Mouse (Mus musculus) frontal cortex, postnatal 14 days (tissue): ENCODE results near the gene Ambn.
"Not testable (repeated sequence)": the region's sequence is repeated elsewhere in the genome, so short reads cannot be mapped to it uniquely, and the experiment has no call there.

Source experiments
- DNase-seq, 2 experiments: peaks; one replicate each; pipeline ENCODE4 v3.0.0; 2022; ENCODE audit warnings: low spot score in 2 of 2

The Ambn gene

DNA sequence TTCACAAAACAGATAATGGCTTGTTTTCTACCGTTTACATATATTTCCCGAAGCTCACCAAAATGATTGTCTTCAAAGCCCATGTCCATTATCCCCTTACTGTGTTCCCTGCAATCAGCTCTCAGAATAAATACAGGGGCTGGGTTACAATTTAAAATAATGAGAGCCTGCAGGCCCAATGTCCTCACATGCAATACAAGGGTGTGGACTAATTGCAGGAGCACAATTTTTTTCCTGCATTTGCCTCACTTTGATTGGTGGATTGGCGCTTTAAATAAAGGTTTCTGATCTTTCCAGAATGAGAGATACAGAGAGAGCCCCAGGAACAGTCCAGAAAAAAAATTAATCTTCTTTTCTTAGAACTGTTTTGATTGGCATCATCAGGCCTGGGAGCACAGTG, at the start of gene Ambn:
Gene Ambn, plus strand, starts transcription at position 301 of the 400 bp plus-strand sequence.
- DNase-seq: no peak

DNA sequence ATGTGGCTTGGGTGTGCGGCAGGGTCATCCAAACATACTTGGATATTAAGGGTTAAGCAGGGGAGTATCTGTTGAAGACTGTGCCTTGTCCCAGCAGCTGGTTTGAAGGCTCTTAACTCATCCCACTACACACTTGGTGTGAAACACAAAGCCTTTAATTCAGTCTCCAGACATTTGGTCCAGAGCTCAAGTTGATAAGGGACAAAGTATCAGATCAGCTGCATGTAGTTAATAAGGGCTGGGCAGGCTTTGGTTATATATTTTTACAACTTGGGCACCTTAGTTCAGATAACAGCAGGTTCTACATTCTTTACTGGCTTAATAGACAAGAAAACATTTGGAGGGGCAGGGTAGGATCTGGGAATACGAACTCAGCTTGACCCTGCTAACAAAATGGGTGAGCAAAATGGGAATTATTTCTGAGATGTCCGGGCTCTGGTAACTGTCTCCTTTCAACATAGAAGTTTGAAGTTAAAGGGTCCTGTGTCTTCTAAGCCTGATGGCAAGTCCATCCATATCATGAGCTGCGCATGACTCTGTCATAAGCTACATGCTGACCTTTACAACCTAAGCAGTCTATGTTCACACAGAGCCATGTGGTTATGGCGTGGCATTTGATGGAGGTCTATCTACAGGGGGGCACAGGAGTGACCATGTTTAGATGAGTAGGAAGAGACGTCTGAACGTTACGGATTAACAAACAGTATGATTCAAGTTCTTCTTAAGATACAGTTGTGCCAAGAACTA, 35.3 kb upstream of the Ambn start:
- no peak for DNase-seq

DNA sequence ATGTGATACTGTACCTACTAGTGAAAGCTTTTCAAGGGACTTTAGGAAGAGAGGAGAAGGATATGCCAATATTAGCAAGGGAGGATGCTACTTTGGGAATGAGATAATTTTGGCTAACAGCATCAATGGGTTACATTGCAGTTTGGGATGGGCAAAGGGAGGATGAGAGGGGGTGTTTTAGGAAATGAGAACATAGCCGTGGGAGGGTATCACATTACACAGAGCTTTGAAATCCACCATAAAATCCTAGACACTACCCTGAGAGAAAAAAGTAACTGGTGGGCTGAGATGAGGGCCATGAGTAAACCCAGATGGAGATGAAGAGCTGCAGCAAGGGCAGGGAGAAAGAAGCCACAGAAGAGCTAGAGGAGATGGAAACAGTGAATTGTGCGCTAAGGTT, 30.9 kb upstream of the Ambn start:
- not testable (repeated sequence) for DNase-seq

GRCm38 (mm10) chr5:88426753-88427152, 29.0 kb upstream of the Ambn start:
- no peak for DNase-seq

DNA sequence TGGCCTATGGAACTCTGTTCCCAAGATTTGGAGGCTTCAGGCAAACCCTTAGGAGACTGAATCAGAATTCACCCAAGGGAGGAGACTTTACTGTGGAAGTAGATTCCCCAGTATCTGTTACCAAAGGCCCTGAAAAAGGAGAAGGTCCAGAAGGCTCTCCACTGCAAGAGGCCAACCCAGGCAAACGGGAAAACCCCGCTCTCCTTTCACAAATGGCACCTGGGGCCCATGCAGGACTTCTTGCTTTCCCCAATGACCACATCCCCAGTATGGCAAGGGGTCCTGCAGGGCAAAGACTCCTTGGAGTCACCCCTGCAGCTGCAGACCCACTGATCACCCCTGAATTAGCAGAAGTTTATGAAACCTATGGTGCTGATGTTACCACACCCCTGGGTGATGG, 11.7 kb downstream of the Ambn start:
- DNase-seq: no peak

DNA sequence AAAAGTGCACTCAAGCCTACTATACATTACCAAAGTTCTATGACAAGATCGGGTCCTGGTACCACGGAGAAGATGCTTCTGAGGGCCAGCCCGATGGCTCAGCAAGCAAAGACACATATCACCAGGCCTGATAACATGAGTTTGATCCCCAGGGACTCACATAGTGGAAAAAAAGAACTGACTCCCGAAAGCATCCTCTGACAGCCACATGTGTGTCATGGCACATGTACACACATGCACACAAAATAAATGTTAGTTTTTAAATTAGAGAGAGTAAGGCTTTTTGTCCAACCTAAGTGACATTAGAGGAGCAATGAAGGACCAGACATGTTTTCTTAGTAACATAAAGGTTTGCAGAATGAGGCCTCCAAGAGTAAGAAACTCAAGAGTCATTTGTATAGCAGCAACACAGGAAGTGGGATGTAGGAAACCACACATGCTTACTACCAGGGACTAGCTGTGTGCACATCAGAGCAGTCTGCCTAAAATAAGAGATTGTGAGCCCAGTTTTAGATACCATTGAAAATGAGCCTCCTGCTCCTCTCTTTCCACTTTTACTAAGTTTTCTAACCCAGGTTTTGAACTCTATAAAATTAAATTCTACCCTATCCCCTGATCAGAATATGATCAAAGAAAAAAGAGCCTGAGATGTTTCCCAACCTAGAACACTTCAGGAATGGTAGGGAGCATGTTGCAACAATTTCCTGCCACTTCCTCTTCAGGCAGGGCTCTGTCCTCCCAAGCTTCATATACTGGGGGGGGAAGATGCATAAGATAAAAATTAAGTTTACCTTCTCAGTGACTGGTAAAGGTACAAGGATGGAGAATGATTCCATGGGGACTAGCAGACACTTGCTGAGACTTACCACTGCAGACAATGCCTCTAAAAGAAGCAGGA, 13.3 kb downstream of the Ambn start:
- no peak for DNase-seq

DNA sequence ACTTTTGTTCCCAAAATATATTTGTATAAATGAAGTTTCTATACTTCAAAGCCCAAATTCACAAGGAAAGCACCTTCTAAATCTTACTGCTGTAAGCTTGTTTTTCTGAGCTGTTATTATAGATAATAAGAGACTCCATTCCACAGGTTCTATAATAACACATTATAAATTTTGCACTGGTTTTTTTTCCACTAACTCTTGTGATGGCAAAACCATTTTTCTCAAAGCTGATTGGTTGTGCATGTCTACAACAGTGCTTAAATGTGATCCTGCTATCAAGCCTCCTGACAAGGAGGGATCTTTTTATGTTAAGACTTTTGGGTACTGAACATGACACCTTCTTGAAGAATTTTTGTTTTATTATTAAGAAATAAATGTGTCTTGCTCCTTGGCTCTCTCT, 31.9 kb downstream of the Ambn start, which contains the start of gene Enam:
Gene Enam, plus strand, starts transcription at position 301 of the 400 bp plus-strand sequence.
- no peak for DNase-seq

DNA sequence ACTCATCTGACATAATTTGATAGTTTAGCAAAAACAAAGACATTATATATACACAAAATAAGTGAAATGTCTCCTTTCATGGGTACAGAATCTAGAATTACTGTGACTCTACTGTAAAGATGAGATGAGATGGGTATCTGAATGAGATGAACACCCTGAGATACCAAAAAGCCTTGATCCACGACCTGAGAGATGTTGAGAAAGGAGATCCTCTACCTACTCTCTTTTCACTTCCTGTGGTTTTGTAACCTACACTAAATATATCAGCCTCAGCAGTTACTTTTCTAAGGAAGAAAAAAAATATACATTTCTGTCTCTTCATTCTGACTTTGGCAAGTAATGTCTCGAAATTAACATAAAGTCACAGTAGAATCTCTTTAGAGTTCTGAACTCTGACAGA, 33.2 kb downstream of the Ambn start:
- no peak for DNase-seq

- no peak for DNase-seq
These were observed 35.3 kb downstream of the Ambn start for GRCm38 (mm10) chr5:88491111-88491510.

GRCm38 (mm10) chr5:88499781-88500180, 44.0 kb downstream of the Ambn start:
- no peak for DNase-seq

GRCm38 (mm10) chr5:88508555-88508954, 52.8 kb downstream of the Ambn start:
- no peak for DNase-seq

DNA sequence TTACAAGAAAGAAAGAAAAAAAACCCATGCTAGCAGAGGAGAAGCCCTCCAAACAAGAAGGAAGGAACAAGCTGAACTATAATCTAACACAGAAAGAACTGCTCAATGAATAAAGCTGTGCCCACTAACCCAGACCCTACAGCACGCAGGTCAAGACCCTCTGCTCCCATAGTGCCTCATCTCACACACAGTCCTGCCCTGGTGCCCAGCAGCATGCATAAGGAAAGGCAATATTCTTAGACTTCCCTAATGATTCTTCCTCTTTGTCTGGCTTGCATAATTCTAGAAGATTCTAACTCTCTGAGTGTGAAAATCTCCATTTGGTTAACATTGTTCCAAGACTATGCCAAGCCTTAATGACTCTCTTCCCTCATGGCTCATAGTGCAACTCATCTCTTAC, 53.2 kb downstream of the Ambn start:
- no peak for DNase-seq
